Mouse (Mus musculus): ENCODE data around the gene Mtss1l.

Mtss1l gene

GRCm38 (mm10) chr8:110706288-110706870 lies 14.9 kb upstream of the Mtss1l start:
- DNase-seq (ENCODE audit: low spot score), result no peak

- DNase-seq (ENCODE audit: low spot score), result no peak
Observed at GRCm38 (mm10) chr8:110708429-110708828, 12.8 kb upstream of the Mtss1l start.

GRCm38 (mm10) chr8:110710593-110710992 lies 10.7 kb upstream of the Mtss1l start:
- DNase-seq (ENCODE audit: low spot score), result no peak

- no peak for DNase-seq (ENCODE audit: low spot score)
Observed at GRCm38 (mm10) chr8:110711271-110711934, 9.9 kb upstream of the Mtss1l start.

DNA sequence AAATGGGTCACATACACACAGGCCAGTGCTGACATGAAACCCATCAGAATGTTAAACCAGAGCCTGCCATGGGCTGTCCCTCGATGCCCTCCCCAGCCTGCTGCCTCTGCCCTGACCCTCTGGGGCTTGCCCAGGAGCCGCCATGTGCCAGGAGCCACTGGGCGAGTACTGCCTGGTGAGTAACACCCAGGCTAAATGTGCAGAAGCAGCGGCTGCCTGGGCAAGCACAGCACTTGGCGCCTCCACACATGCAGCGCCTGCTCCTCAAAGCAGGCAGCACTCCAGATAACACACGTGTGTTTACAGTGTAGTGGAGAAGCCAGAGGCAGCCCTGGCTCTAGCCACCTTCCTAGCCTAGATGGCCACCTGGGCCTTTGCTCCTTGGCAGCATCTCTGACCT lies 8.2 kb upstream of the Mtss1l start:
- DNase-seq (ENCODE audit: low spot score), result no peak

- DNase-seq (ENCODE audit: low spot score), result no peak
Observed at GRCm38 (mm10) chr8:110714827-110715519, 6.3 kb upstream of the Mtss1l start.

DNA sequence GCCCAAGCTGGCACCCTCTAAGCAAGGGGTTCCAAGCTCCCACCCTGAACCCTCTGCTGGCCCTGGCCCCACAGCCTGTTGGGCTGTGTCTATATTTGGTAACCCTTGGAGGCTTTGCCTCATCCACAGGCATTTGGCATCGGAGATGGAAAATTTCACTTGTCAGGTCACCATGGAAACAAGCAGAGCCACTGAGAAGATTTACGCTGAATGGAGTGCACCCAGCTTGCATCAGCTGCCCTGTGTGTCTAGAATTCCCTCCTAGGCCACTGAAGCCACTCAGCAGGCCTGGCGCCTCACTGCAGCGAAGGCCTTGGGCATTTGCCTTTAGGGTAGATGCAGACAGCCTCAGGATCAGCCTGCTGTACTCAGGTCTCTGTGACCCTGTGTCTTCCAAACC lies 5.2 kb upstream of the Mtss1l start:
- DNase-seq (ENCODE audit: low spot score), result no peak

DNA sequence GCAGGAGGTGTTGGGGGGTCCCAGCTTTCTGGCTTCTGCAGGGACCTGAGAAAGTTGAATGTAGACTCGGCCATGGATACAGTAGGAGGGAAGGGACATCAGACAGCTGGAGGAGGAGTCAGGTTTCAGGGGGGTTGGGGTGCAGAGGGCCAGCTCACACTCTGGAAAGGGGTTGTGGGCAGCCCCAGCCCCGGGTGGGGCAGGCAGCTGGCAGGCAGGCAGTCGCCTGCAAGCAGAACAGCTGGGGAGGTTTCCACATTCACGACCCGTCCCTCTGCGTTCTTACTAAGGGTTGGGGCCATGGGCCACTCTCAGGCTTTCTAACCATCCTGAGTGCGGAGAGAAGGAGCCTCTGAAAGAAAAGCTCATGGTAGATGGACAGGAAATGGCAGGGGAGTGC lies 4.1 kb upstream of the Mtss1l start:
- DNase-seq (ENCODE audit: low spot score), result no peak

GRCm38 (mm10) chr8:110718209-110718968 lies 2.9 kb upstream of the Mtss1l start:
- no peak for DNase-seq (ENCODE audit: low spot score)

DNA sequence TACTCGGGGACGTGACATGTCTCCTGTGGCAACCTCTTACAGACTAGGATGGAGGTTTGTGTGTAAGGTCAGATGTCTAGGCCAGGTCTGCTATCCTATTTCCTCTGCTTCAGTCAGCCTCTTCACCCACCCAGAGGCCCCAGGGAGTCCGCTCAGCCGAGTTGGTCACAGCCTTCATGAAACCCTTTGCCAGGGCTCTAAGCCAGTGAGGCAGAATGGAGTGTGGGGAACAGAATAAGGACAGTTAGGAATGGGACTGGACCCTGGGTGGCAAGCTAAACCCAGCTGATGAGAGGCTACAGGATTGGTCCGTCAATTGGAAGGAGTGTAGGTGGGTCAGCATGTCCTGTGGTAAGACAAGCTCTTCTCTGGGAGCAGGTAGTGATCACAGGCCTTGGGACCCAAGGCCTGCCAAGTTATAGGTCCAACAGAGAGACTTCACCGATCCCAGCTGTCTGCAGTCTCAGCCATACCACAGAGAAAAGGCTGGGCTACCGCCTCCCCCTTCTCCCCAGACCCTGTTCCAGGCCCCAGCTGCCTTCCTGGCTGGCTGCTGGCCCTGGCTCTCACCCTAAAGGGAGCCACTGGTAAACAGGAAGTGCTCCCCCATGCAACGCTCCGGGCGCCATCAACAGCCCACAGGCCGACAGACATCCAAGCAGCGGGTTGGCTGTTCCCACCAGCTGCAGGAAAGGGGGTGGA lies 2.2 kb upstream of the Mtss1l start:
- no peak for DNase-seq (ENCODE audit: low spot score)

DNA sequence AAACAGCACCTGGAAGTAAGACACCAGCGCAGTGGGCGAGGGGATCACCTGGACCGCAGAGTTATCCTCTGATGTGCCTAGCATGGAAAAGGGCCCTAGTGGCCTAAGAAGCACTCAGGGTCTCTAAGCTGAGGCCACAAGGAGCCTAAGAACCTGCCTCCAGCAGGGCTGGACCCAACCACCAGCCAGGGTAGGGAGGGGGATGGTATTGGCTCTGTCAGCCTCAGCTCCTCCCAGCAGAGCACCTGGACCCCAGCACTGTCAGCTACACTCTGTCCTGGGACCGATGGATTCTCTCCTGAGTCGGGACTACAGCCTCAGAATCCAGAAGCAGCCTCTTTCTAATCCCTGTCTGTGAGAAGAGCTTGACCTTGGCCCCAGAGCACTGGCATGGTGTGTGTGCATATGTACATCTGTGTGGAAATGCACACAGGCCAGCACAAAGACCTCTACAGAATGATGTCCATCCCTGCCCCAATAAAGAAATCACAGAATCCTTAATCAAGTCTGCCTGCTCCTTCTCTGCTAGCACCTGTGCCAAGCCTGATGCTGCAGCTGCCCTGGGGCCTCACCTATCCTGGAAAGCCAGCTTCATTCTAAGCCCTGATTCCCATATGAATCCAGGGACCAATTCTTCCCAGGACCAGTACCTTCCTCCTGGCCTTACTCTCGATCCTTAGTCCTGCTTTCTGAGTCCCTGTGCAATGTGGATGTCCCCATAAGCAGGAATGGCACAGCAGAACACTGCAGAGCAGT lies 1.2 kb upstream of the Mtss1l start:
- DNase-seq (ENCODE audit: low spot score), result no peak

GRCm38 (mm10) chr8:110721606-110722413 lies 534 bp downstream of the Mtss1l start:
- DNase-seq (ENCODE audit: low spot score), result no peak

- no peak for DNase-seq (ENCODE audit: low spot score)
Observed at GRCm38 (mm10) chr8:110722414-110723011, 1.2 kb downstream of the Mtss1l start.

DNA sequence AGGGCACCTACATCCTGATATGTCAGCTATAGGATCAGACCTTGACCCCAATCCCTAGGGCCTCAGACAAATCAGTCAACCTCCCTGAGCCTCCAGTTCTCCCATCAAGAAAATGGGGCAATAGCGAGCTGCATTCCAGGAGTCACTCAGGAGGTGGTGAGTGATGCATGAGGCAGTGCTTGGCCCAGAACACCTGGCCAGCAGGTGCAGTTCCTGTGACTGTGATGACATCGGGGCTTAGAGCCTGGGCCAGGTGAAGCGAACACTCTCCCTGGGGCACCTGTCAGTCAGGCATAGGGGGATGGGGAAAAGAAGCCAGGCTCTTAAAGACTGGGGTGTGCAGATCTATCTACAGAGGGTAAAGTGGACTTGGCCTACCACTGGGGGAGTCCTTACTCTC lies 3.2 kb downstream of the Mtss1l start:
- no peak for DNase-seq (ENCODE audit: low spot score)

- DNase-seq (ENCODE audit: low spot score), result no peak
Observed at GRCm38 (mm10) chr8:110725084-110725838, 4.0 kb downstream of the Mtss1l start.

DNA sequence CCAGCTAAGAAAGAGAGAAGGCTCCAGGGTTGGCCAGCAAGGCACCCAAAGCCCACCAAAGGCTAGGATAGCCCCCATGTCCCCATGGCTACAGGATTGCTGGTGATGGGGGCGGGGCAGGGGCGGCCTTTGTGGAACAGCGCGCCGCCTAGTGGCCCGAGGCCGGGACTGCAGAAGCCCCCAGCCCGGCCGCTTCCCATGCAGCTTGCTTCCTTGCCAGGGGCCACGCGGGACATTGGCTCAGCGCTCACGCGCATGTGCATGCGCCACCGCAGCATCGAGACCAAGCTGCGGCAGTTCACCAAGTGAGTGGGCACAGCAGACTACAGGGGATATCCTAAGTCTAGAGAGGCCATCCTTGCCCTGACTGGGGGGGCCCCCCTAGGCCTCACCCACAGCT lies 5.6 kb downstream of the Mtss1l start:
- no peak for DNase-seq (ENCODE audit: low spot score)

GRCm38 (mm10) chr8:110731346-110731859 lies 10.1 kb downstream of the Mtss1l start:
- DNase-seq (ENCODE audit: low spot score), result no peak

DNA sequence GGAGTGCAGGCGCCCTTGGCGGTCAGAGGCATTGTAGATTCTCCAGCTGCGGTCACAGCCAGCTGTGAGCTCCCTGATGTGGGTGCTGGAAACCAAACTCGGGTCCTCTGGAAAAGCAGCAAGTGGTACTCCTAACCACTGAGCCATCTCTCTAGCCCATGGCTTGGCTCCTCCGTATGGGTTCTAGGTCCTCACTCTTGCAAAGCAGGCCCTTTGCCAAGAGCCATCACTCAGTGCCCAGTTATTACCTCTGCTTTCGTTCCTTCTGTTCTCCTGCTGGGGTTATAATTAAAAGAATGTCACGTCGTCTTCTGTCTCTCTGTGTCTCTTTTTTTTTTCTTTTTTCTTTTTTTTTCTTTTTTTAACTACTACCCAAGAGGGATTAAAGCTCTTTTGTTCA lies 11.8 kb downstream of the Mtss1l start:
- DNase-seq (ENCODE audit: low spot score), result no peak

DNA sequence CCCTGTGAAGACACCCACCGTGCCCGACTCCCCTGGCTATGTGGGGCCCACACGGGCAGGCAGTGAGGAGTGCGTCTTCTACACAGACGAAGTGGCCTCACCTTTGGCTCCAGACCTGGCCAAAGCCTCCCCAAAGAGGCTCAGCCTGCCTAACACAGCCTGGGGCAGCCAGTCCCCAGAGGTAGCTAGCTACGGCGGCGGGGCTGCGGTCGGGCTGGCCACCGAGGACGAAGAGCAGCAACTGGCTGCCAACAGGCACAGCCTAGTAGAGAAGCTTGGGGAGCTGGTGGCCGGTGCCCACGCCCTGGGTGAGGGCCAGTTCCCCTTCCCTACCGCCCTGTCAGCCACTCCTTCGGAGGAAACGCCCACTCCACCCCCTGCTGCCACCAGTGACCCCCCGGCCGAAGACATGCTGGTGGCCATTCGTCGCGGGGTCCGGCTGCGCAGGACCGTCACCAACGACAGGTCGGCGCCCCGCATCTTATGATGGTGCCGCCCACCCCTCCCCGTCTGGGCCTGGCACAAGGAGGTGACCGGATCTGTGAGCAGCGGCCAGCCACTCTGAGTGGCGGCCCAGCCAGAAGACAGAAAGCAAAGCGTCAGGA lies 17.4 kb downstream of the Mtss1l start:
- no peak for DNase-seq (ENCODE audit: low spot score)

All from ovary, postnatal 10 days (tissue).